Mouse (Mus musculus) heart, embryonic 14.5 days (tissue): ENCODE data around the gene Nedd4. TPM values are rescaled to one million over a fixed set of nuclear protein-coding genes. Genes with fewer than 3 reads are reported as not detected.
A peak's percentile ranks its signal among the peaks of the same experiment; 100 is the strongest.
"Not testable (repeated sequence)": the region's sequence is repeated elsewhere in the genome, so short reads cannot be mapped to it uniquely, and the experiment has no call there.

Experiments
- ATAC-seq: fragments of 200-750 bp; cut with Nextera tagmentation; 2 replicates; pipeline ENCODE4 v1.8.0; 2017; ENCODE audit warnings: low read depth, moderate TSS enrichment; ENCODE audit not compliant: insufficient number of reproducible peaks, insufficient read depth, low FRiP score
- H3K27ac ChIP-seq, 2 experiments: fragments of 200-500 bp in 1 of 2; fragments of 300-500 bp in 1 of 2; sonication (generic) in 1 of 2; replicated peaks in 1 of 2; 2 replicates each; pipeline ENCODE4 v1.5.1; 2012 to 2014; ENCODE audit warnings: low read depth in 2 of 2, low read length in 2 of 2, control low read depth in 1 of 2, mild to moderate bottlenecking in 1 of 2, mixed read lengths in 1 of 2; ENCODE audit not compliant: control insufficient read depth in 1 of 2, insufficient read depth in 1 of 2
- H3K27me3 ChIP-seq: fragments of 300-500 bp; sonication (generic); 2 replicates; pipeline ENCODE4 v1.6.1; 2014; ENCODE audit warnings: mild to moderate bottlenecking, low read length, control low read depth; ENCODE audit not compliant: control insufficient read depth, insufficient read depth
- H3K36me3 ChIP-seq: fragments of 300-500 bp; sonication (generic); 2 replicates; pipeline ENCODE4 v1.6.1; 2014; ENCODE audit warnings: mild to moderate bottlenecking, control low read depth, low read length, mixed read lengths; ENCODE audit not compliant: control insufficient read depth, insufficient read depth
- H3K4me1 ChIP-seq, 2 experiments: fragments of 200-500 bp in 1 of 2; fragments of 300-500 bp in 1 of 2; sonication (generic) in 1 of 2; 2 replicates each; pipeline ENCODE4 v1.6.1; 2012 to 2014; ENCODE audit warnings: low read length in 2 of 2, control low read depth in 1 of 2, mixed read lengths in 1 of 2; ENCODE audit not compliant: control insufficient read depth in 2 of 2, insufficient read depth in 2 of 2
- H3K4me2 ChIP-seq: fragments of 300-500 bp; sonication (generic); 2 replicates; pipeline ENCODE4 v1.6.1; 2014; ENCODE audit warnings: mild to moderate bottlenecking, low read length
- H3K4me3 ChIP-seq, 2 experiments: fragments of 200-500 bp in 1 of 2; fragments of 300-500 bp in 1 of 2; sonication (generic) in 1 of 2; 2 replicates each; pipeline ENCODE4 v1.5.1; 2012 to 2014; ENCODE audit warnings: low read length in 2 of 2, mild to moderate bottlenecking in 2 of 2, control low read depth in 1 of 2, low read depth in 1 of 2, moderate library complexity in 1 of 2; ENCODE audit not compliant: control insufficient read depth in 1 of 2, insufficient read depth in 1 of 2
- H3K9ac ChIP-seq: fragments of 300-500 bp; sonication (generic); 2 replicates; pipeline ENCODE4 v1.6.1; 2014; ENCODE audit warnings: mild to moderate bottlenecking, low read length
- H3K9me3 ChIP-seq: fragments of 300-500 bp; sonication (generic); 2 replicates; pipeline ENCODE4 v1.6.1; 2016; ENCODE audit warnings: low read length, control low read depth; ENCODE audit not compliant: control insufficient read depth
- WGBS: fragments of 180-500 bp; shearing (Covaris S2); extraction: QIAGEN DNeasy Blood & Tissue Kit; methylation state at CpG from one replicate; pipeline ENCODE4 v1.1.7; 2014; 5-methylcytosine and 5-hydroxymethylcytosine counted together
- polyA plus RNA-seq: library from polyadenylated mRNA; unstranded; fragments of >200 nt; fragmentation: Nextera tagmentation; extraction: Ambion mirVana; gene quantifications from 2 replicates; pipeline ENCODE4 v1.2.1, GENCODE M21; 2014

Gene Nedd4
- polyA plus RNA-seq, 1 experiment from 2014 or later: 612 TPM

DNA sequence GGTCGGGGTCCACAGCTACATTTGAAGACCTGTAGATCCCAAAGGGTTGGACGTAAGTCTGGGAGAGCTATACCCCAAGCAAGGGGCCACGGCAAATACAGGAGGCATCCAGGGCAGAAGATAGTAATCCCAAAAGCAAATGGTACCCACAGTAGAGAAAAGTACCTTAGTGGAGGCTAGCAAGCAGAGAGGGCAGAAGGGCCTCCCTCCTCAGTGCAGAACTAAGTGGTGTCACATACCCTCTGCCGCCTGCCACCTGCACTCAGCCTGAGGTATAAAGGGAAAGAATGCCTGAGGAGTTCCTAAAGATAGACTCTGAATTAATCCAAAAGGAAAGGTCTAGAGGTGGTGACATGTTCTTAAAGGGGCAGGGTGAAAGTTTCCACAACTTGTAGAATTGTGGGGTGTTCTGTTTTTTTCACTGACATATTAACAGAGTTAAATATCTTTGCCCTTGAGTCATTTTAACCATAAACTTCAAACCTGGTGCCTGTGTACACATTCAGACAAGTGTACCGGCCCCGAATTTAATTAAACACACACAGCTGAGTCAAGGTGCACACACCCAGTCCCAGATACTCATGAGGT is 21.0 kb upstream of the Nedd4 start:
- H3K36me3 ChIP-seq: no peaks in the 10 kb centered on the region
- H3K4me3 ChIP-seq: peak overlapping the region; percentile 2 to 7; a peak in 3 of 4 replicates
- no peak for ATAC-seq
- 43% methylated on average over 6 of the region's 6 CpGs for WGBS
- H3K9ac ChIP-seq: peak overlapping the region; percentile 74
- H3K27me3 ChIP-seq: no peaks in the 10 kb centered on the region
- peak overlapping the region; percentile 97 to 99 for H3K27ac ChIP-seq
- H3K9me3 ChIP-seq: no peaks in the 10 kb centered on the region
- peak overlapping the region; percentile 75 for H3K4me2 ChIP-seq
- H3K4me1 ChIP-seq: peaks cover 20 to 26% of the 10 kb centered on the region in 2 experiments

DNA sequence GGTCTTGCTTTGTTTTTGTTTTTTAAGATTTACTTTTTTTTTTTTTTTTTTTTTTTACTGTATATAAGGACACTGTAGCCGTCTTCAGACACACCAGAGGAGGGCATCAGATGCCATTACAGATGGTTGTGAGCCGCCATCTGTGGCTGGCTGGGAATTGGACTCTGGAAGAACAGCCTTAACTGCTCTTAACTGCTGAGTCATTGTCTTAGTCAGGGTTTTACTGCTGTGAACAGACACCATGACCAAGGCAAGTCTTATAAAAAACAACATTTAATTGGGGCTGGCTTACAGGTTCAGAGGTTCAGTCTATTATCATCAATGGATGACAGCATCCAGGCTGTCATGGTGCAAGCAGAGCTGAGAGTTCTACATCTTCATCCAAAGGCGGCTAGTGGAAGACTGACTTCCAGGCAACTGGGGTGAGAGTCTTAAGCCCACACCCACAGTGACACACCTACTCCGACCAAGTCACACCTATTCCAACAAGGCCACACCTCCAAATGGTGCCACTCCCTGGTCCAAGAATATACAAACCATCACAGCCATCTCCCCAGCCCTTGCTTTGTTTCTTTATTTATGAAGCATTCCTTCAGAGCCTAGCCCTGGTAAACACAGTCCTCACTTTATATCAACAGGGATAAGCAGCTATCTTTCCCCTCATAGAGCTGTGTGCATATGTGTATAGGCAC is 19.2 kb upstream of the Nedd4 start:
- H3K9ac ChIP-seq, ATAC-seq, H3K27me3 ChIP-seq, H3K9me3 ChIP-seq, H3K36me3 ChIP-seq, H3K4me2 ChIP-seq, H3K4me3 ChIP-seq, H3K27ac ChIP-seq: not testable (repeated sequence)
- 91% methylated on average over 4 of the region's 4 CpGs for WGBS
- H3K4me1 ChIP-seq: peaks cover 20 to 26% of the 10 kb centered on the region in 2 experiments

DNA sequence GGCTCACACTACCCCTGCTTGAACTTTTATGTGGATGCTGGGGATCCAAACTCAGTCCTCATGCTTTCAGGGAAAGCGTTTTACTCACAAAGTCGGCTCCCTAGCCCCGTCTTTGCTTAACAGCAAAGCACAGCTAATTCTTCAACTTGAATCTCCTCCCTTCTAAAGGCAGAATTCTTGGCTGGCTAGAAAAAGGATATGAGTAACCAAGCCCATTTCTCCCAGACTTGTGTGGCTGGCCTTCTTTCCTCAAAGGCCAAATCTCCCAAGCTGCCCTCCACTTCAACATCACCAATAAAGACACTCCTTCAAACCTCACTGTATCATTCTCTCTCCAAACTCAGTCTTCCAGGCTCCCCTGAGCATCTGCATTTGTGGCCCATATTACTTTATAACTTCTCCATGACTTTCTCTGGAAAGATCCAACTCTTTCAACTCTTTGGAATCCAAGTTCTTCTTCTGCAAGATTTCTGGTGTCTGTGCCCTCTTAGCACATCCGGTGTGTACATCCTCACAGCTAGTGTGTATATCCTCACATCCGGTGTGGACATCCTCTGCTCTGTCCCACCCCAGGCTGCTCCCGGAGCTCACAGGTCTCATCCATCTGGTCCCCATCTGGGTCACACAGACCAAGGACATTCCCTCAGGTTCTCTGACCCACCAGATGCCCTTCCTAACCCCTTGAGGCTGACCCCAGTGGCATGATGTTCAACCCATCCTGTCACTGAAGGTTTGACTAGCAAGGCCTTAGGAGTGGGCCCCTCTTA is 18.3 kb upstream of the Nedd4 start:
- Histone ChIP-seq H3K27me3 (no peaks in the 10 kb centered on the region), H3K27ac (peak overlapping the region; percentile 29 to 48; a peak in 1 of 4 replicates), H3K9ac (no peak overlapping the region), H3K9me3 (no peaks in the 10 kb centered on the region), H3K4me3 (no peak overlapping the region), H3K36me3 (no peaks in the 10 kb centered on the region), H3K4me2 (no peak overlapping the region), H3K4me1 (peaks cover 20 to 25% of the 10 kb centered on the region in 2 experiments)
- WGBS: 82% methylated on average over 6 of the region's 6 CpGs
- no peak for ATAC-seq

DNA sequence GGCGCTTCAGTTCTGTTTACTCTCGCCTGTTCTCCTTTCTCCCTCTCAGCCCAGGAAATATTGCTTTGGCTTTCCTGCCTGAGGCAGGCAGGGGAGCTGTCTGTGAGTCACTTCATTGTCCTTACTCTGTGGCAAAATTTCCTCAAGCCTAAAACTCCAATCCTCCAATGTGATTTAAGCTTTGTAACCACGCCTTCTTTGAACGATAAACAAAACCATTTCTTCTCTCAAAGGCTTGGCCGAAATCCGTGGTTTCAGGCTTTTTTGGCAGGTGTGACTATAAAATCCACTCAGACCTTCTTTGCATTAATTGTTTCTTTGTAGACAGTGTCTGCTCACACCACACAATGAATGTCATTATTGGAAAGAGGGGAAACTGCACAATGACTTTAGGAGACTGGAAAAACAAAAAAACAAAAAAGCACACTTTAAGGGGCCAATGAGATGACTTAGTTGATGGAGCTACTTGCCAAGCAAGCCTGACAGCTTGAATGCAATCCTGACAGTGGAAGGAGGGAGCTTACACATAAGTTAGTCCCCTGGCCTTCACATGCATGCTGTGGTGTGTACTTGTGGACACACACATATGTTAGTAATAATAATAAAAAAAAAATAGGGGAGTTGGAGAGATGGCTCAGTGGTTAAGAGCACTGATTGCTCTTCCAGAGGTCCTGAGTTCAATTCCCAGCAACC is 17.6 kb upstream of the Nedd4 start:
- peaks cover 16 to 18% of the 10 kb centered on the region in 2 experiments for H3K4me1 ChIP-seq
- H3K36me3 ChIP-seq: no peaks in the 10 kb centered on the region
- H3K4me3 ChIP-seq: no peak overlapping the region
- H3K9ac ChIP-seq: no peak overlapping the region
- H3K4me2 ChIP-seq: no peak overlapping the region
- H3K27me3 ChIP-seq: no peaks in the 10 kb centered on the region
- H3K9me3 ChIP-seq: no peaks in the 10 kb centered on the region
- 60% methylated on average over 6 of the region's 6 CpGs for WGBS
- ATAC-seq: no peak
- H3K27ac ChIP-seq: 0 out of 4 replicates have a peak overlapping the region, but pooled peaks have one; percentile 29 to 48

DNA sequence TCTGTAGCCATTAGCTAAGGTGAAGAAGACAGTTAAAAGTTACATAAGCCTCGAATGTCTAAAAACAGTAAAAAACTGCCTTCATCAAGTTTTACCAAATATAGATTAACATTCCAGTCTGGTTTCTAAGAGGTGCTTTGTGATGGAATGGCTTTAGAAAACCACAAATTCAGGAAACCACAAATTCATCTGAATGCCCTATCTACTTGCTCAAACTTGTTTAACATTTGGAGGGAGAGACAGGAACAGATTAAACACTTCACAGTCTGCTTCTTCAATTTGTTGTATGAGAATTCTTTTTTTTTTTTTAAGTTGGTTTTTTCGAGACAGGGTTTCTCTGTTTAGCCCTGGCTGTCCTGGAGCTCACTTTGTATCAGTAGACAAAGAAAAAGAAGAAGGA is 12.4 kb upstream of the Nedd4 start:
- Histone ChIP-seq H3K4me3 (no peak overlapping the region), H3K36me3 (no peaks in the 10 kb centered on the region), H3K4me2 (no peak overlapping the region), H3K9ac (no peak overlapping the region), H3K9me3 (no peaks in the 10 kb centered on the region), H3K27ac (no peak overlapping the region), H3K4me1 (peaks cover 11 to 13% of the 10 kb centered on the region in 2 experiments), H3K27me3 (no peaks in the 10 kb centered on the region)
- ATAC-seq: no peak
- 51% methylated on average over 2 of the region's 2 CpGs for WGBS

DNA sequence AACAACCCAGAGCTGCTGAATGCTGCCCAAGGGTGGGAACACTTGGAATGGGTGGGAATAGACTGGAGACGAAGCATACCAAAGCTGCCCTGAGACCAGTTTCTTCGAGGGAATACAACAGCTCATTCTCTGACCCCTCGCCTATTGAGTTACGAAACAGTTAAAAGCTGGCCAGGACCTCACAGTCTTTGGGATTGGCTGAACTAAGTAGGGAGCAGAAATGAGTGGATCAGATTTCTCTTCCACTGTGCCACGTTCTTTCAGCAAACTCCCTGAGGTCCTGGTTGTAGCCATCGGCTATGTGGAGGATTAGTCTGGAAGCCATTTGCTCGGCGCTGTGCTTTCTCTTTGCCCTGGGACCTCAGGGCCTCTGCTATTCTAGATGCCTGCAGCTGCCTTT is 9.2 kb upstream of the Nedd4 start:
- peaks cover 24 to 28% of the 10 kb centered on the region in 2 experiments for H3K4me1 ChIP-seq
- no peak overlapping the region for H3K4me3 ChIP-seq
- 0 out of 2 replicates have a peak, but pooled peaks have one; percentile 33 for ATAC-seq
- no peaks in the 10 kb centered on the region for H3K9me3 ChIP-seq
- peak overlapping the region; percentile 17; the same call in 1 of the 2 replicates for H3K9ac ChIP-seq
- peak overlapping the region; percentile 76 to 82 for H3K27ac ChIP-seq
- H3K27me3 ChIP-seq: no peaks in the 10 kb centered on the region
- H3K36me3 ChIP-seq: no peaks in the 10 kb centered on the region
- peak overlapping the region; percentile 39; the same call in 1 of the 2 replicates for H3K4me2 ChIP-seq
- 24% methylated on average over 8 of the region's 8 CpGs for WGBS

DNA sequence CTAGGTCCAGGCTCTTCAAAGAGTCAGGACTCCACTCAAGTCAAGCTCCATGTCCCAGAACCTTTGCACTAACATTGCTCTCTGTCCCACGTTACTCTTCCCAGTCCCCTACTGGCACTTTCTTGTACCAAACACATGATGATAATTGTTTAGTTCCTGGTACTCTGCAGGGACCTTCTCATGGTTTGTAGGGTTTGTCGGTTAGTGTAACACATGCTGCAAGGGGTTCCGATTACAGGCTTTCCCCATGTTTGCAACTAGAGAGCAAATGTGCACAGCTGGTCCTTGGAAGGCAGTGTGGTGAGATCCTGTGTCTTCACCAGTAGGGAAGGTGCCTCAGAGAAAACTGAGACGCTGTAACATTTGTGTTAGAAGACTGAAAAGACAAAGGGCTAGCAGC is 8.6 kb upstream of the Nedd4 start:
- no peak overlapping the region for H3K4me3 ChIP-seq
- no peak overlapping the region; the same call in 1 of the 2 replicates for H3K9ac ChIP-seq
- peak overlapping the region; percentile 76 to 82 for H3K27ac ChIP-seq
- H3K36me3 ChIP-seq: no peaks in the 10 kb centered on the region
- H3K9me3 ChIP-seq: no peaks in the 10 kb centered on the region
- no peaks in the 10 kb centered on the region for H3K27me3 ChIP-seq
- WGBS: 53% methylated on average over 4 of the region's 4 CpGs
- peaks cover 24 to 28% of the 10 kb centered on the region in 2 experiments for H3K4me1 ChIP-seq
- no peak for ATAC-seq
- H3K4me2 ChIP-seq: peak overlapping the region; percentile 39; the same call in 1 of the 2 replicates
